Mouse (Mus musculus): ENCODE measurements around the gene Zfp553.

Zfp553 gene

GRCm38 (mm10) chr7:127273118-127273923, 40.5 kb downstream of the Zfp553 start:
- peak; percentile 24 to 34 for DNase-seq

GRCm38 (mm10) chr7:127273925-127274789, 41.3 kb downstream of the Zfp553 start, which contains the start of gene Sephs2:
Sephs2 (minus strand) TSS chr7:127274055.
- DNase-seq = peak; percentile 96 to 99

GRCm38 (mm10) chr7:127276519-127276961, 43.7 kb downstream of the Zfp553 start:
- no peak for DNase-seq

GRCm38 (mm10) chr7:127278311-127278710, 45.5 kb downstream of the Zfp553 start:
- DNase-seq = no peak

- no peak for DNase-seq
Observed at GRCm38 (mm10) chr7:127280092-127280491, 47.2 kb downstream of the Zfp553 start.

- no peak for DNase-seq
Observed at GRCm38 (mm10) chr7:127281114-127281513, 48.3 kb downstream of the Zfp553 start.

GRCm38 (mm10) chr7:127282190-127282589, 49.3 kb downstream of the Zfp553 start:
- DNase-seq = no peak

- DNase-seq = no peak
Observed at GRCm38 (mm10) chr7:127285154-127285553, 52.3 kb downstream of the Zfp553 start.
